Mouse (Mus musculus) cerebral cortex, adult 2 months (tissue): ENCODE results near the gene Reep3.

Experiments
- WGBS: fragments of 180-500 bp; shearing (Covaris S2); methylation state at CpG from one replicate; pipeline ENCODE4 v1.1.7; 2018; 5-methylcytosine and 5-hydroxymethylcytosine counted together

Reep3 gene

GRCm38 (mm10) chr10:66970336-66971115 lies 126.2 kb downstream of the Reep3 start:
- 92% methylated on average over 23 of the region's 23 CpGs for WGBS

DNA sequence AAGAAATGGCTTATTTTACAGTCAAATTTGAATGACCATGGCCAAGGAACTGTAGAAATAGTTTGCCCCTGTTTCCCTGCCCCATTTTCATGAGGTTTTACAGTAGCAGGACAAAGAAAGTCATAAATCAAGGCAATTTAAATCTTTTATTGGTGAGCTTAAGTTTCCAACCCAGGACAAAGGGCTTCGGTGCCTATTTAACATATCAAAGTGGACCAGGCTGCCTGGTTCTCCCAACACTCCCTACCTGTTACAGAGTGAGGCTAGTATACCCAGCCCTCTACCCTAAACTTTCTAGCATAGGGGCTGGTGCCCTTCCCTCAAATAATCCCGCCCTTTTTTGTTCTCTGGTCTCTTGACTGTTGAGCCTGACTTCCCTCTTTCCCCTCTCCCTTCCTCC lies 127.2 kb downstream of the Reep3 start:
- WGBS, result 84% methylated on average over 2 of the region's 2 CpGs

DNA sequence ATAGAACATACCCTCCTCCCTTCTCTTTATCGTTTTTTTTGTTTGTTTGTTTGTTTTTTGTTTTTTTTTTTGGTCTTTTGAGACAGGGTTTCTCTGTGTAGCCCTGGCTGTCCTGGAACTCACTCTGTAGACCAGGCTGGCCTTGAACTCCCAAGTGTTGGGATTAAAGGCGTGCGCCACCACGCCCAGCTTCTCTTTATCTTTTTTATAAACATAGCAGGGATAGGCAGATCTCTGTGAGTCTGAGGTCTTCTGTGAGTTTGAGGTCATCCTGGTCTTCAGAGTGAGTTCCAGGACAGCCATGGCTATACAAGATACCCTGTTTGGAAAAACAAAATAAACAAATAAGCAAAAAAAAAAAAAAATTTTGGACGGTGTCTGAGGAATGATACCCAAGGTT lies 127.7 kb downstream of the Reep3 start:
- WGBS, result 85% methylated on average over 5 of the region's 5 CpGs

DNA sequence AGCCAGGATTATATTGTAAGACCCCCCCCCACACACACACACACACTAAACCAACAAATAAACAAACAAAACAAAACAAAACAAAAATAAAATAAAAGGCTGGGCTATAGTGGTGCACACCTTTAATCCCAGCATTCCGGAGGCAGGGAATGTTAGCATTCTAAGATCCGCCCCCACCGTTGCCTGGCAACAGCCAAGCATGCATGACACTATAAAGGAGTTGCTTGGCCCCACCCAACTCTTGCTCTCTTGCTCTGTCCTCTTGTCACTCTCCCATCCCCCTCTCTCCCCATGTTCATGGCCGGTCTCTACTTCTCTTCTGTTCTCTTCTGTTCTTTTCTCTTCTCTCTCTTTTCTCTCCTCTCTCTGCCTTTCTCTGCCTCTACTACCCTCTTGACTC lies 128.2 kb downstream of the Reep3 start:
- 63% methylated on average over 4 of the region's 4 CpGs for WGBS

DNA sequence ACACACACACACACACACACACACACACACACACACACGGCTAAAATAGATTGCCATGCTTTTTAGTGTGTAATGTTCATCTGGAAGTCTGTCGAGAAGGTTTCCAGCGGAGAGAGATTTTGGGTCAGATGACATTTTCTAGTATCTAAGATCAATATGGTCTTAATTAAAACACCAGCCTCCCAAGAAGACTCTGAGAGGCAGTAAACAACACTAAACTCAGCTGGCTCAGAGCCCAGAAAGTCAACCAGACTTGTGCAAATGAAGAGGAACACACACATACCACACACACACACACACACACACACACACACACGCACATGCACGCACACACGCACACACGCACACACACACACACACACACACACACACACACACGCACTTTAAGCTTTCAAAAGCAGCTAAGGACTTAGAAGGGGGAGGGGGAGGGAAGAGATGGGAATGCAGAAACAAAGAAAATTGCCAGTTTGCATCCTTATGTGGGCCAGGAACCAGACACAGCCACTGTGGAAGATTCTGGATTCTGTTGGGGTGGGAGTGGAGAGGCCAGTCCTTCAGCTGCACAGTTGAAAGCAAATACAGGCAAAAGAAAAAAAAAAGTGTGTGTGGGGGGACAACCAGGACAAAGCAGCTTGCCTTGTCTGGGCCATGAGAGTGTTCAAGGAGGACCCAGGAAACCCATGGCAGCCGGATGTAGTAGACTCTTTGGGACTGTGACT lies 130.2 kb downstream of the Reep3 start:
- 66% methylated on average over 9 of the region's 9 CpGs for WGBS

DNA sequence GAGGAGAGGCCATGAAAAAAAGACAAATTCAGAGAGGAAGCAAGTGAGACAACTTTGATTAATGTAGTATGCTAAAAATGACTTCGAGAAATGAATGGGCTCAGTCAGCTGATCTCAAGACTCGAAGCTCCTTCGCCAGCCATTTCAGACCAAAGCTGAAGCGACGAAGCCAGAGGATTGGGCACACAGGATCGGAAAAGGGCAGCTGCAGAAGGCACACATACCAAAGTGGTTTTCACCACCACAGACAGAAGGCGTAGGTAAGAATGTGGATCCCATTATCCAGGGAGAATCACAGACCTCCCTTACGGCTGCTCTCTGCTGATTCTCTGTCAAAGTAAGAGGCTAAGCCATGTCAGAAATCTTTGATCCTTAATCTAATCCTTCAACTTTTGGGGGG lies 136.6 kb downstream of the Reep3 start:
- 79% methylated on average over 8 of the region's 8 CpGs for WGBS
